ENCODE assay signal across 35 mouse cellular contexts in the genomic region with DNA sequence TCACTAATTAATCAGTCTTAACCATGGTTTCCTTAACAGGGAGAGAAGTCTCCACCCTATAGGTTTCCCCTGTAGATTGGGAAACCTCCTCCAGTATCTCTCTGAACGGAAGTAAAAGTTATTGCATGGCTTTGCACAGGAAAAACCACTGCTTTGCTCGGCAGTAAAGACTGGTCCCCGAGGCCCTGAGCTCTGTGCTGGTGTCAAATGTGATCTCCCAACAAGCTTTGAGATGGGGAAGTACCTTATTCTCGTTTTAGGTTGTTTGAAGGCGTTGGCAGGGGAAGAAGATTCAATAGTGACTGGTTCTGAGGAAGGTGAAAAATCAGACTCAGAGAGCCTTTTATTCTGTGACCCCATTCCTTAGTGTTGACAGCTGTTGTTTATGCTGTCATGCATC. TPM values are rescaled to one million over a fixed set of nuclear protein-coding genes. Genes with fewer than 3 reads are reported as not detected.
"Had no signal": no experiment of that assay in that cellular context is flagged by ENCODE, and none has a peak within 500 bp of the region (broad histone marks: within the 10 kb centered on the region; RNA-seq: fewer than 3 reads in every experiment).

No protein-coding gene starts in this region.

- H3K4me1 ChIP-seq: limb, embryonic 13.5 days; limb, embryonic 15.5 days; liver, embryonic 12.5 days had no signal

- H3K9ac ChIP-seq: heart, embryonic 13.5 days; heart, embryonic 15.5 days; hindbrain, embryonic 13.5 days; hindbrain, embryonic 15.5 days; limb, embryonic 13.5 days; limb, embryonic 15.5 days; liver, embryonic 12.5 days; liver, embryonic 14.5 days had no signal

- H3K4me2 ChIP-seq: heart, embryonic 11.5 days; heart, embryonic 13.5 days; heart, embryonic 15.5 days; hindbrain, embryonic 13.5 days; hindbrain, embryonic 15.5 days; limb, embryonic 13.5 days; limb, embryonic 15.5 days; liver, embryonic 12.5 days had no signal

- H3K4me3 ChIP-seq: gastrocnemius, adult 2 months; heart, adult 2 months; heart, embryonic 13.5 days; heart, embryonic 15.5 days; hindbrain, embryonic 13.5 days; hindbrain, embryonic 15.5 days; limb, embryonic 13.5 days; limb, embryonic 15.5 days; liver, embryonic 12.5 days had no signal

- H3K9me3 ChIP-seq: heart, embryonic 13.5 days; heart, embryonic 15.5 days; hindbrain, embryonic 13.5 days; hindbrain, embryonic 15.5 days; limb, embryonic 13.5 days; limb, embryonic 15.5 days; liver, embryonic 12.5 days had no signal

- ATAC-seq: hindbrain, postnatal 0 days; intestine, embryonic 16.5 days; liver, embryonic 12.5 days had no signal

- H3K27me3 ChIP-seq: heart, embryonic 13.5 days; heart, embryonic 15.5 days; hindbrain, embryonic 13.5 days; hindbrain, embryonic 15.5 days; limb, embryonic 13.5 days; limb, embryonic 15.5 days; liver, embryonic 12.5 days had no signal

- DNase-seq: gastrocnemius, adult 2 months; gastrocnemius, postnatal 10 days; gastrocnemius, postnatal 25 days; heart, adult 2 months; heart, postnatal 14 days; heart, postnatal 36 days; kidney, adult 18-20 months; kidney, adult 8-10 months; kidney, postnatal 10 days; kidney, postnatal 25 days; layer of hippocampus, adult 9-11 months; layer of hippocampus, postnatal 36 days had no signal

- H3K27ac ChIP-seq: gastrocnemius, adult 2 months; heart, adult 2 months; heart, embryonic 13.5 days; heart, embryonic 15.5 days; hindbrain, embryonic 13.5 days; hindbrain, embryonic 15.5 days; hindbrain, postnatal 0 days; limb, embryonic 13.5 days; limb, embryonic 15.5 days; liver, embryonic 12.5 days; liver, embryonic 14.5 days had no signal

RNA-seq across cellular contexts. Expression of gene Rasl10b, which starts 10.2 kb away (rescaled TPM):
- total RNA-seq: hematopoietic stem cell, adult 5-6 weeks had no signal

RNA-seq across cellular contexts. Expression of gene Gas2l2, which starts 30.5 kb away (rescaled TPM):
- total RNA-seq: gastrocnemius, adult 2 months; gastrocnemius, postnatal 10 days; gastrocnemius, postnatal 25 days; heart, adult 2 months; heart, postnatal 36 days; hematopoietic stem cell, adult 5-6 weeks; left cerebral cortex, adult 18-20 months; left cerebral cortex, postnatal 36 days; liver, adult 2 months had no signal
- polyA plus RNA-seq: frontal cortex, adult 2 months; heart, embryonic 13.5 days; heart, postnatal 0 days; kidney, embryonic 14.5 days; kidney, embryonic 16.5 days; limb, embryonic 11.5 days; limb, embryonic 13.5 days; liver, adult 2 months; liver, embryonic 12.5 days; liver, embryonic 14.5 days had no signal

RNA-seq across cellular contexts. Expression of gene 1700020L24Rik, which starts 38.8 kb away (rescaled TPM):
- total RNA-seq: gastrocnemius, adult 2 months; gastrocnemius, postnatal 25 days; gastrocnemius, postnatal 4 days; heart, adult 2 months; heart, postnatal 14 days; heart, postnatal 36 days; layer of hippocampus, postnatal 14 days; layer of hippocampus, postnatal 36 days; left cerebral cortex, postnatal 10 days; liver, adult 2 months had no signal
- polyA plus RNA-seq: hindbrain, embryonic 13.5 days; kidney, embryonic 14.5 days; kidney, embryonic 16.5 days; liver, adult 2 months had no signal
